Mouse (Mus musculus) heart, embryonic 14.5 days (tissue): ENCODE measurements around the gene Dmrtb1. TPM values are rescaled to one million over a fixed set of nuclear protein-coding genes. Genes with fewer than 3 reads are reported as not detected.

Source experiments
- ATAC-seq: fragments of 200-750 bp; cut with Nextera tagmentation; 2 replicates; pipeline ENCODE4 v1.8.0; 2017; ENCODE audit warnings: low read depth, moderate TSS enrichment; ENCODE audit not compliant: insufficient number of reproducible peaks, insufficient read depth, low FRiP score
- H3K27ac ChIP-seq, 2 experiments: fragments of 200-500 bp in 1 of 2; fragments of 300-500 bp in 1 of 2; sonication (generic) in 1 of 2; replicated peaks in 1 of 2; 2 replicates each; pipeline ENCODE4 v1.5.1; 2012 to 2014; ENCODE audit warnings: low read depth in 2 of 2, low read length in 2 of 2, control low read depth in 1 of 2, mild to moderate bottlenecking in 1 of 2, mixed read lengths in 1 of 2; ENCODE audit not compliant: control insufficient read depth in 1 of 2, insufficient read depth in 1 of 2
- H3K27me3 ChIP-seq: fragments of 300-500 bp; sonication (generic); 2 replicates; pipeline ENCODE4 v1.6.1; 2014; ENCODE audit warnings: mild to moderate bottlenecking, low read length, control low read depth; ENCODE audit not compliant: control insufficient read depth, insufficient read depth
- H3K36me3 ChIP-seq: fragments of 300-500 bp; sonication (generic); 2 replicates; pipeline ENCODE4 v1.6.1; 2014; ENCODE audit warnings: mild to moderate bottlenecking, control low read depth, low read length, mixed read lengths; ENCODE audit not compliant: control insufficient read depth, insufficient read depth
- H3K4me1 ChIP-seq, 2 experiments: fragments of 200-500 bp in 1 of 2; fragments of 300-500 bp in 1 of 2; sonication (generic) in 1 of 2; 2 replicates each; pipeline ENCODE4 v1.6.1; 2012 to 2014; ENCODE audit warnings: low read length in 2 of 2, control low read depth in 1 of 2, mixed read lengths in 1 of 2; ENCODE audit not compliant: control insufficient read depth in 2 of 2, insufficient read depth in 2 of 2
- H3K4me2 ChIP-seq: fragments of 300-500 bp; sonication (generic); 2 replicates; pipeline ENCODE4 v1.6.1; 2014; ENCODE audit warnings: mild to moderate bottlenecking, low read length
- H3K4me3 ChIP-seq, 2 experiments: fragments of 200-500 bp in 1 of 2; fragments of 300-500 bp in 1 of 2; sonication (generic) in 1 of 2; 2 replicates each; pipeline ENCODE4 v1.5.1; 2012 to 2014; ENCODE audit warnings: low read length in 2 of 2, mild to moderate bottlenecking in 2 of 2, control low read depth in 1 of 2, low read depth in 1 of 2, moderate library complexity in 1 of 2; ENCODE audit not compliant: control insufficient read depth in 1 of 2, insufficient read depth in 1 of 2
- H3K9ac ChIP-seq: fragments of 300-500 bp; sonication (generic); 2 replicates; pipeline ENCODE4 v1.6.1; 2014; ENCODE audit warnings: mild to moderate bottlenecking, low read length
- H3K9me3 ChIP-seq: fragments of 300-500 bp; sonication (generic); 2 replicates; pipeline ENCODE4 v1.6.1; 2016; ENCODE audit warnings: low read length, control low read depth; ENCODE audit not compliant: control insufficient read depth
- WGBS: fragments of 180-500 bp; shearing (Covaris S2); extraction: QIAGEN DNeasy Blood & Tissue Kit; methylation state at CpG from one replicate; pipeline ENCODE4 v1.1.7; 2014; 5-methylcytosine and 5-hydroxymethylcytosine counted together
- polyA plus RNA-seq: library from polyadenylated mRNA; unstranded; fragments of >200 nt; fragmentation: Nextera tagmentation; extraction: Ambion mirVana; gene quantifications from 2 replicates; pipeline ENCODE4 v1.2.1, GENCODE M21; 2014

The Dmrtb1 gene
- polyA plus RNA-seq, 1 experiment from 2014 or later = not detected

DNA sequence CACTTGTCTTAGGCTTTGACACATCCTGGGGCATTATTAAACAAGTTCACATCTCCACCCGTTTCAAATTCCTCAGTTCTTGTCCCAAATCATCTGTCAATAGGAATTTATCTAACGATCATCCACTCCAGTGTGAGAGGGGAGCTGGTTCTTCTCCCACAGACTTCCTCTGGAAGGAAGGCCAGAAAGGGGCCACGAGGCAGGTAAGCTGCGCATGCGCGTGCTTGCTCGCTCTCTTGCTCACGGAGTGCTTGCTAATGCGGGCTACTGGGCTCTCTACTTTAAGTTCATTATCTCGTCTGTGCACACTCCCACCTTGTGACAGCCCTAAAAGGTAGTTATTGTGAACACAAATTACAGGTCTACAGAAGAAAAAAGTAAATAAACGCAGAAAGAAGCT, 17.6 kb upstream of the Dmrtb1 start:
- Histone ChIP-seq H3K4me3 (no peak overlapping the region), H3K9me3 (peaks cover 7% of the 10 kb centered on the region), H3K4me1 (no peaks in the 10 kb centered on the region), H3K4me2 (no peak overlapping the region), H3K27me3 (0 out of 2 replicates have a peak, but pooled peaks cover 4% of the 10 kb centered on the region), H3K9ac (no peak overlapping the region), H3K27ac (no peak overlapping the region), H3K36me3 (no peaks in the 10 kb centered on the region)
- 70% methylated on average over 11 of the region's 11 CpGs for WGBS
- ATAC-seq = no peak

DNA sequence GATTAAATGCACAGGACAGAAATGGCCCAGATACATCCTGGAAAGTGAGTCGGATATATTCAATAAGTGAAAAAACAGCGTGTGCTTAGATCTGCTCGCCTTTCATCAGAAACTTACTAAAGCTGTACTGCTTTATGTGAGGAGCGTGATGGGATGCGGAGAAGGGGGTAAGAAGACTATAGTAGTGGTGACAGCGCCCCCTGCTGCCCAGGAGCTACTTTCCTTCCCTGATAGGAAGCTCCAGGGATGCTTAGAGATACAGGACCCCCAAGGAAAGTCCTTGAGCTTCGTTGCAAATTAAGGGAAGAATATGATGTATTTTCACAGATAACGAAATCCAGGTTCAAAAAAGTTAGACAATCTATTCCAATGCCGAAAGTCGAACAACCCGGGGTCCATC, 17.1 kb upstream of the Dmrtb1 start:
- Histone ChIP-seq H3K36me3 (no peaks in the 10 kb centered on the region), H3K4me3 (no peak overlapping the region), H3K4me1 (no peaks in the 10 kb centered on the region), H3K27me3 (0 out of 2 replicates have a peak, but pooled peaks cover 4% of the 10 kb centered on the region), H3K9ac (no peak overlapping the region), H3K27ac (no peak overlapping the region), H3K4me2 (no peak overlapping the region), H3K9me3 (peaks cover 7% of the 10 kb centered on the region)
- WGBS = 28% methylated on average over 11 of the region's 11 CpGs
- ATAC-seq = no peak

DNA sequence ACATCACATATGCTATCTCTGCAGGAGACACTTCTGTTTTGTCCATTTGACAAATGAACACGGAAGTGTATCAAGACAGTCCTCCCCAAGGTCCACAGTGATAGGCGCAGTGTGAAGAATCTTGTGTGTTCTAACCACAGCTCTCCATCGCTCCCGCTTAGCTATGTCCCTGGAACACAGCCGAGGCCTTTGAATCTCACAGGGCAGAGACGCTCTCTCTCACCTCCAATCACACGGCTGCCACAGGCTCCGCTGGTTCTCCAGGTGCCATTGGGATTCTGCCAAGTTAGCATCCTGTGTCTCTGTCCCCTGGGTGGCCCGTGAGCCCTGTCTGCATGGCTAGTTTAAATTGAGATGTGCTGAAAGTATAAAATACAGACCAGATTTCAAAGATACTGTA, 15.2 kb upstream of the Dmrtb1 start:
- H3K9ac ChIP-seq = no peak overlapping the region
- no peak overlapping the region for H3K27ac ChIP-seq
- H3K4me2 ChIP-seq = no peak overlapping the region
- ATAC-seq = no peak
- H3K36me3 ChIP-seq = no peaks in the 10 kb centered on the region
- H3K4me3 ChIP-seq = no peak overlapping the region
- WGBS = 76% methylated on average over 9 of the region's 9 CpGs
- no peaks in the 10 kb centered on the region for H3K4me1 ChIP-seq
- H3K27me3 ChIP-seq = 0 out of 2 replicates have a peak, but pooled peaks cover 4% of the 10 kb centered on the region
- H3K9me3 ChIP-seq = peaks cover 6% of the 10 kb centered on the region

DNA sequence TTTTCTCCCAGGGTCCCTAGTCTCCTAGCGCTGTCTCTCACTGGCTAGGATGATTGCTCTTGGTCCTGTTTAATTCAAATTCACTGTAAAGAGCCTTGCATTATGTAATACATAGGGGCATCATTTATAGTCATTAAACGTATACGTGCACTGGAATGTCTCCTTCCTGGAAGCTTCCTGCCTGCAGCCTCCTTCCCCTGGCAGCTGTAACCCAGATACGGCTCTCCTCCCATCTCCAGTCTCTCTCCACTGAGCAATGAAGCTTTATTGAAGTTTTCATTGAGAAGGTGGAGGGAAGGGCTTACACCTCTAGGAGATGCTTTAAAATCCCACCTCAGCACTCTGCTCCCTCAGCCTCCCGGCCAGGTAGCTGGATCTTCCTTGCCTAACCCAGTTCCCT, 9.8 kb upstream of the Dmrtb1 start:
- no peak overlapping the region for H3K9ac ChIP-seq
- H3K4me2 ChIP-seq = no peak overlapping the region
- no peaks in the 10 kb centered on the region for H3K36me3 ChIP-seq
- ATAC-seq = no peak
- H3K4me3 ChIP-seq = no peak overlapping the region
- H3K4me1 ChIP-seq = no peaks in the 10 kb centered on the region
- no peak overlapping the region for H3K27ac ChIP-seq
- 69% methylated on average over 5 of the region's 5 CpGs for WGBS
- H3K27me3 ChIP-seq = no peaks in the 10 kb centered on the region
- H3K9me3 ChIP-seq = no peaks in the 10 kb centered on the region

DNA sequence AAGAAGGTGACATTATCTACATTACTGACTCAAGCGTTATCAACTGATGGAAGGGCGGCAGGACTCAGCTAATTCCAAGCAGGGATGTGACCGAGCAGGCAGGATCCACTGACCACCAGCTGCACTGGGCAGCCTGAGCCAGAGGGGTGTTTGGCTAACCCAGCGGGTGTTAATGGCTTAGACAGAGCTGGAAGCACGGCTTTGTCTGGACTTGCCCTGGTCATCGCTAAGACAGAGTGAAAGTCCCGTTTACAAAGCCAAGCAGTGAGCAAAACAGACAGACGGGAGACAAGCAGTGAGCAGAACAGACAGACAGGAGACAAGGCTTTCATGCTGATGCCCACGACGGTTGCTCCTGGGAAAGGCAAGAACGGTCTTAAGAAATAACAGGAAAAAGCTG, 4.2 kb upstream of the Dmrtb1 start:
- WGBS = 7% methylated on average over 11 of the region's 11 CpGs
- no peak overlapping the region for H3K4me3 ChIP-seq
- no peak overlapping the region for H3K27ac ChIP-seq
- no peak for ATAC-seq
- peak overlapping the region; percentile 38 for H3K4me2 ChIP-seq
- H3K9me3 ChIP-seq = no peaks in the 10 kb centered on the region
- H3K36me3 ChIP-seq = no peaks in the 10 kb centered on the region
- no peaks in the 10 kb centered on the region for H3K27me3 ChIP-seq
- H3K4me1 ChIP-seq = peaks cover 6 to 7% of the 10 kb centered on the region in 2 experiments; a peak in 3 of 4 replicates
- H3K9ac ChIP-seq = peak overlapping the region; percentile 34; the same call in 1 of the 2 replicates

DNA sequence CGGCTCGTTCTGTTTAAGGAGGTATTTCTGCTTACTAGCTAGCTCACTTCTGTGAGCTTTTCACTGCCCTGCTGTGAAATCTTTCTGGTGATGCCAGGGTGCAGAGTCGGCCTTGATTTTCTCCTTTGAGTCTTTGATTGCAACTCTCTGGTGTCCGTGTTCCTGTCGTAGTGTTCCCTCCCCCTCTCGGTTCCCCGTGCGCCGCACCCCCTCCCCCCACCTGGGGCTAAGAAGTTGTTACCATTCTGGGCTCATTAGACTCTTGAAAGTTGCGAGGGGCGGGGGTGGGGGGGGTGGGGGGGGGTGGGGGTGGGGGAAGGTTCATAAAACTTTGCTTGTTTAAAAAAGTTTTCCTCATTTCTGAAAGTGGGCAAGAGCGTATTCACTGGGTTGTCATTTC, 3.1 kb upstream of the Dmrtb1 start:
- H3K36me3 ChIP-seq = no peaks in the 10 kb centered on the region
- peak overlapping the region; percentile 32 for H3K4me2 ChIP-seq
- WGBS = 22% methylated on average over 12 of the region's 12 CpGs

DNA sequence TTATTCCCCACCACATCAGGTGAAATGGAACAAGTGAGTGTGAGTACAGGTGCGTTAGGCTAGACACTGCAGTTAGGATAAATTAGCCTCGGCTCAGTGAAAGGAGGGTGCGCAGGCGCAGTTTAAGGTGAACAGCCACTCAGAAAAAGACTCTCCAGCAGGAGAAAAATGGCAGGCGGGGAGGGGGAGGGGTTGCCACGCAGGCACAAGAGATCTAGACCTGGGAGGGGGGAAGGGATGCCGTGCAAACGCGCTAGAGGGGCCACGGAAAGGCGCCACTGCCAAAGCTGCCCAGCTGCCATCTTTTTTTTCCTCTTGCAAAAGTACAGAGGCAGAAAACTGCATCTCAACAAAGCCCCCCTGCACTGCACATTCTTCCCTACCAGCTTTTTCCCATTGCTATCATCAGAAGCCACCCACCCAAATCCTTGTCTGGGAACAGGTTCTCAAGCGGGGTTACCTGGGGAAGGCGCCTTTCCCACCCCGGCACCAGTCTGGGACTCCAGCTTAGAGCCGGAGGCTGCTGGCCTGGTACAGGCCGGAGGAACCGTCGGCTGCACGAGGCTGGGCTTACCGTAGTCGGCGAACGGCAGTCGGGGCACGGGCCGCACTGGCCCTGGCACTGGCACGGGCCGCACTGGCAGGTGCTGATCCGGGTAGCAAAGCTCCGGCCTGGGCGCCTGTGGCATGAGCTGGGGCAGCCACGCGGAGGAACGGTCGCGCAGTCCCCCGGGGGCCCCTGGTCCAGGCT, 849 bp downstream of the Dmrtb1 start:
- ATAC-seq = no peak
- Histone ChIP-seq H3K9me3 (no peaks in the 10 kb centered on the region), H3K9ac (no peak overlapping the region), H3K4me2 (no peak overlapping the region), H3K27ac (no peak overlapping the region), H3K4me3 (no peak overlapping the region), H3K36me3 (no peaks in the 10 kb centered on the region), H3K4me1 (peaks cover 7 to 10% of the 10 kb centered on the region in 2 experiments), H3K27me3 (peaks cover 12% of the 10 kb centered on the region; the same call in 1 of the 2 replicates)
- 82% methylated on average over 37 of the region's 37 CpGs for WGBS

More for the DNA sequence above, 3.1 kb upstream of the Dmrtb1 start:
- peaks cover 6 to 7% of the 10 kb centered on the region in 2 experiments; a peak in 3 of 4 replicates for H3K4me1 ChIP-seq
- H3K4me3 ChIP-seq = no peak overlapping the region
- no peak overlapping the region for H3K27ac ChIP-seq
- no peaks in the 10 kb centered on the region for H3K27me3 ChIP-seq
- ATAC-seq = no peak
- no peaks in the 10 kb centered on the region for H3K9me3 ChIP-seq
- no peak overlapping the region for H3K9ac ChIP-seq
